Mouse (Mus musculus): ENCODE measurements at regions not wholly inside any gene's neighbourhood (a gene's known extent, or its start where the extent isn't known, plus 50 kb on each side); places are given as distances from the start of the nearest gene placed in this dataset.

GRCm38 (mm10) chr5:126155216-126155880, 623.8 kb downstream of the Tmem132b start:
- no peak for DNase-seq (ENCODE audit: low spot score)

GRCm38 (mm10) chr5:126186111-126186510, 654.5 kb downstream of the Tmem132b start:
- no peak for DNase-seq (ENCODE audit: low spot score)

GRCm38 (mm10) chr5:126199876-126200275, 668.3 kb downstream of the Tmem132b start:
- DNase-seq (ENCODE audit: low spot score): no peak

- DNase-seq (ENCODE audit: low spot score): no peak
Observed at GRCm38 (mm10) chr5:126201535-126201934, 670.0 kb downstream of the Tmem132b start.

GRCm38 (mm10) chr5:126201996-126202395, 670.4 kb downstream of the Tmem132b start:
- no peak for DNase-seq (ENCODE audit: low spot score)

- DNase-seq (ENCODE audit: low spot score): no peak
Observed at GRCm38 (mm10) chr5:126217016-126217415, 685.4 kb downstream of the Tmem132b start.

- DNase-seq (ENCODE audit: low spot score): no peak
Observed at GRCm38 (mm10) chr5:126217746-126218145, 686.2 kb downstream of the Tmem132b start.

- DNase-seq (ENCODE audit: low spot score): no peak
Observed at GRCm38 (mm10) chr5:126223696-126224095, 692.1 kb downstream of the Tmem132b start.

- DNase-seq (ENCODE audit: low spot score): no peak
Observed at GRCm38 (mm10) chr5:126230768-126231167, 699.2 kb downstream of the Tmem132b start.

- no peak for DNase-seq (ENCODE audit: low spot score)
Observed at GRCm38 (mm10) chr5:126238071-126238470, 706.5 kb downstream of the Tmem132b start.

- no peak for DNase-seq (ENCODE audit: low spot score)
Observed at GRCm38 (mm10) chr5:126245776-126246175, 714.2 kb downstream of the Tmem132b start.

GRCm38 (mm10) chr5:126250331-126250730, 718.8 kb downstream of the Tmem132b start:
- no peak for DNase-seq (ENCODE audit: low spot score)

- DNase-seq (ENCODE audit: low spot score): no peak
Observed at GRCm38 (mm10) chr5:126254661-126255060, 723.1 kb downstream of the Tmem132b start.

- DNase-seq (ENCODE audit: low spot score): no peak
Observed at GRCm38 (mm10) chr5:126257860-126258259, 726.3 kb downstream of the Tmem132b start.

- DNase-seq (ENCODE audit: low spot score): no peak
Observed at GRCm38 (mm10) chr5:126266471-126266870, 734.9 kb downstream of the Tmem132b start.

GRCm38 (mm10) chr5:126266929-126267609, 735.5 kb downstream of the Tmem132b start:
- no peak for DNase-seq (ENCODE audit: low spot score)

- DNase-seq (ENCODE audit: low spot score): no peak
Observed at GRCm38 (mm10) chr5:126268592-126268991, 737.0 kb downstream of the Tmem132b start.

GRCm38 (mm10) chr5:126274316-126274715, 742.7 kb downstream of the Tmem132b start:
- DNase-seq (ENCODE audit: low spot score): no peak

- DNase-seq (ENCODE audit: low spot score): no peak
Observed at GRCm38 (mm10) chr5:126281057-126281728, 749.6 kb downstream of the Tmem132b start.

- no peak for DNase-seq (ENCODE audit: low spot score)
Observed at GRCm38 (mm10) chr5:126281782-126282181, 750.2 kb downstream of the Tmem132b start.

GRCm38 (mm10) chr5:126324847-126325246, 793.3 kb downstream of the Tmem132b start:
- no peak for DNase-seq (ENCODE audit: low spot score)

- no peak for DNase-seq (ENCODE audit: low spot score)
Observed at GRCm38 (mm10) chr5:126328276-126328675, 796.7 kb downstream of the Tmem132b start.

GRCm38 (mm10) chr5:126335091-126335490, 803.5 kb downstream of the Tmem132b start:
- no peak for DNase-seq (ENCODE audit: low spot score)
